Mouse (Mus musculus) megakaryocyte-erythroid progenitor cell, adult 5-6 weeks (primary cell): ENCODE results near the gene Gm10198. TPM values are rescaled to one million over a fixed set of nuclear protein-coding genes. Genes with fewer than 3 reads are reported as not detected.

Source experiments
- ATAC-seq: replicated peaks from 2 replicates; pipeline ENCODE4 v1.8.0; 2016; ENCODE audit warnings: mild to moderate bottlenecking, inconsistent platforms; ENCODE audit not compliant: severe bottlenecking, poor library complexity, low FRiP score, low TSS enrichment
- total RNA-seq, 2 experiments: library from RNA; stranded (forward) in 1 of 2; stranded (reverse) in 1 of 2; fragments of 200-1000, 215-1000 nt in 1 of 2; fragments of >200 nt in 1 of 2; fragmentation: Nextera tagmentation in 1 of 2; gene quantifications; 2 replicates each; pipeline ENCODE4 v1.2.3; 2014 to 2017

Gm10198 gene
- total RNA-seq (2014; fragmentation: Nextera tagmentation) = not detected in 2 replicates
- not detected in 2 replicates for total RNA-seq (2017)

- no peak for ATAC-seq
Measured at GRCm38 (mm10) chr13:111592485-111592884, at the start of gene Gm10198. Gm10198 (plus strand) TSS chr13:111592785.

DNA sequence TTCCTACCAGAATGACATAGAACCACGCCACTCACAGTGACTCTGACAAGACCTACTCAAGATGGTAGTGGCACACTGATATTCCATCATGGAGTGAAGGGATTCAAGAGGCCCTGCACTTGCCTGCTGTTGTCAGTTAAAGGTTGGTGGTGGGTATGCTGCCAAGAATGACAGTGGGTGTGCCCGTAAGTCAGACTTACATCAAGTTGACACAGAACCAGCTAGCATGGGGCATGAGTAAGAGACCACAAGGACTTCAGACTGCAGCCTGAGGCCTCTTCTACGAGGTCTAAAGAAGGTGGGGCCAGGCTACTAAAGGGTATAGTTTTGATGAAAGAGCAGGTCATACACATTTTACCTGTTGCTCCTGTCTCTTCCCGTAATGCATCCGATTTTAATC, 47.3 kb upstream of the Gm10198 start:
- peak; percentile 43 for ATAC-seq

- ATAC-seq = peak; percentile 32
Measured at GRCm38 (mm10) chr13:111552769-111553168, 39.8 kb upstream of the Gm10198 start.

DNA sequence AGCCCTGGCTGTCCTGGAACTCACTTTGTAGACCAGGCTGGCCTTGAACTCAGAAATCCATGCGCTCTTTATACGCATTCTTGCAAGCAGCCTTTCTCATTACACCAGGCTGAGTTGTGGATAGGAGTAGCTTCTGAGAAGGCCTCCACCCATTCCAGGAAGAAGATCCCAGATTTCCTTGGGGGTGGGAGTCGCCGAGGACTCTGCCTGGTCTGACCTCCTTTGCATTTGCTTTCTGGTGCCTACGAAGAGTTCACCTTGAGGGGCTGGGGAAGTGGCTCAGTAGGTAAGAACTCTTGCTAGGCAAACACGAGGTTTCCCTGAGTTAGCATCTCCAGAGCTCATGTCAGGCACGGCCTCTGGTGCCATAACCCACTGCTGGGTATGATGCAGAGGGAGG, 39.4 kb upstream of the Gm10198 start:
- no peak for ATAC-seq

DNA sequence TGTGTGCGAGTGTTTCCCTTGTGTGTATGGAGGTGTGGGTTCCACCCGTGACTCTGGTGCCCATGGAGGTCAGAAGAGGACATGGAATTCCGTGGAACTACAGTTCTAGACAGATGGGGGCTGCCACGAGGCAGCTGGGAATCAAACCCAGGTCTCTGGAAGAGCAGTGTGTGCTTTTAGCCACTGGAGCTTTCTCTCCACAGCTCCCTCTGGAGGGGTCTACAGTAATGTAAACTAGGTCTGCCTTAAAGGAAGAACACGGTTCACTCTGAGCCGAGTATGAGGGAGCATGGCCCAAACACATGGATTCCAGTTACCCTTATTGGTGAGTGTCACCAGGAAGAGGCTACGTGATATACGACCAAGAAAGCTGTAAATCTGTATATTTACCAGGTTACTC, 38.6 kb upstream of the Gm10198 start:
- ATAC-seq = no peak

- ATAC-seq = peak; percentile 56
Measured at GRCm38 (mm10) chr13:111555333-111555732, 37.3 kb upstream of the Gm10198 start.

DNA sequence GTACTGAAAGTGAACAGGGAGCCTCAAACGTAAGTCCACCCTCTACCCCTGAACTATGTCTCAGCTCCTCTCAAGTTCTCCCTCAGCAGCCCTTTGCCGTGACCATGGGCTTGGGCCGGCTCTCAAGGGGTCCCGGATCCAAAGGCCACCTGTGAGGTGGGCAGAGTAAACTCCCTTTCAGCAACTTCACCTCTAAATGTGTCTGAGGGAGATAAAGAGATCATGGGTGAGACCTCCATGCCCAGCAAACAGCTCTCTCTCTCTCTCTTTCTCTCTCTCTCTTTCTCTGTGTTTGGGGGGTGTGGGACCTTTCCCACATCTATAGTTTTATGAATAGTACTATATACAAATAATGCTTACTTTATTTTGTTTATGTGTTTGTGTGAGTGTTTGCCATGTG, 36.2 kb upstream of the Gm10198 start:
- peak; percentile 29 for ATAC-seq

DNA sequence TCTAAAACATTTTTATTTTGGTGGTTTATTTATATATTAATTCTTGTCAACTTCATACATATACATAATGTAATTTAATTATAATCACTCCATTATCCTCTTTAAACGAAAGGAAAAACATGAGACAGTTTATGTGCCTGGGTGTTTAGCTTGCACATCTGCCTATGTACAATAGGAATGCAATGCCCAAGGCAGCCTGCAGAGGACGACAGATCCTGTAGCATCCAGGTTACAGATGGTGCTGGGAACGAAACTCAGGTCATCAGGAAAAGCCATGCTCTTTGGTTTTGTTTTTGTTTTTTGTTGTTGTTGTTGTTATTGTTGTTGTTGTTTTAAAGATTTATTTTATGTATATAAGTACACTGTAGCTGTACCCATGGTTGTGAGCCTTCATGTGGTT, 32.4 kb upstream of the Gm10198 start:
- no peak for ATAC-seq

DNA sequence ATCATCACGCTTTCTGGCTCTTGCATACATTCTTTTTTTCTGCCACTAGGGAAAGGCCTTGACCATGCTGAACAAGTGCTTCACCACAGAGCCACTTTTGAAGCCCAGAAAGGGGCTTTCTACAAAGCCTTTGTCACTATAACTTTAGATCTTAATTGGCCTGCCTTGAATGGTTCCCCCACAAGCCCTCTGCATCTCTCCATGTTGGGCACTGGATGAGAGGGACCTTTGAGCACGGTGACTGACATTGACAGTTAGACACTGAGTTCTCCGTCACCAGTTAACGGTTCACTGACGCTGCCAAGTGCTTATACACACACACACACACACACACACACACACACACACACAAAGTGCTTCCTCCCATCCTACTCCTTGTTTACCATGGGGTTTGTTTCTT, 30.0 kb upstream of the Gm10198 start:
- ATAC-seq = no peak

GRCm38 (mm10) chr13:111574196-111574595, 18.4 kb upstream of the Gm10198 start:
- ATAC-seq = no peak; the same call in 1 of the 2 replicates

- no peak for ATAC-seq
Measured at GRCm38 (mm10) chr13:111577177-111577576, 15.4 kb upstream of the Gm10198 start.

GRCm38 (mm10) chr13:111580054-111580453, 12.5 kb upstream of the Gm10198 start:
- no peak for ATAC-seq

GRCm38 (mm10) chr13:111598111-111598510, 5.5 kb downstream of the Gm10198 start:
- no peak for ATAC-seq

GRCm38 (mm10) chr13:111601383-111601782, 8.8 kb downstream of the Gm10198 start:
- ATAC-seq = 0 out of 2 replicates have a peak, but pooled peaks have one; percentile 13

- ATAC-seq = peak; percentile 96
Measured at GRCm38 (mm10) chr13:111604826-111605225, 12.2 kb downstream of the Gm10198 start.

DNA sequence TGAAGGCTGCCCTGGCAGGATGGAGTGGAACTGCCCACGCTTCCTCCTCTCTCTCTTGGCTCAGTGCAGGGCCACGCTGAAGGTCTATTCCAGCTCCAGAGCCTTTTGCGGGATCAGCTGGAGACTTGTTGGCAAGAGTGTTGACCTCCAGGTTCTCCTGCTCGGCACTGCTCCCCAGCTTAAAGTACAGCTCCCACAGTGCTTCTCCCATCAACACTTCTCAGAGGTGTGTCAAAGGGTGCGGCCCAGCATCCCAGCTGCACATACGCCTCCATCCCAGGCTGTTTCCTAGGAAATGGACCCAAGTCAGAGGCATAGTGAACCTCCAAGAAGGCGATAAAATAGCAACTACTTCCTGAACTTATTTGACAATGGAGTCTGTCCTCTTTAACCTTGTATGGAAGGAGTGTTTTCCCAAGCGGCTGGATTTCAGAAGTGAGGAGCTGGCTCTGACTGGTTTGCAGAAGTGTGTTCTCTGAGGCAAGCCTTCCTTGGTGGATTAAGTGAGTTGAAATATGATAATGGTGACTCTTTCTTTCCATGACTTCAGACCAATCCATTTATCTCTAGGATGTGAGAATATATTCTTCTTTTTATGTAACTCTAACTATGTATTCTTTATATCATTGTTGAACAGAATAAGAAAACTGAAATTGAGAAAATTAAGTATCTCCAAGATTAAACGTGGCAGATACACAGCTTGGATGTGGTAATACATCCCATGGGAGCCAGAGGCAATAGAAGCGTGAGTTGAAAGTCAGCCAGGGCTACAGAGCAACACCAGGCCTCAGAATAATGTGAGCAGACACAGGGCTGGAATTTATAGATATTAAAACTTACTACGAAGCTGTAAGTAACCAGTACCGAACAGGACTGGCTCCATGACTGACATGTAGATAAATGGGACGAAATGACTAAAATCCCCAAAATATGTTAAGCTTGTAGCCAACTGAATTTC, 23.9 kb downstream of the Gm10198 start:
- no peak for ATAC-seq

- ATAC-seq = no peak
Measured at GRCm38 (mm10) chr13:111620433-111620832, 27.8 kb downstream of the Gm10198 start.

GRCm38 (mm10) chr13:111622425-111622824, 29.8 kb downstream of the Gm10198 start:
- no peak for ATAC-seq

GRCm38 (mm10) chr13:111623112-111623511, 30.5 kb downstream of the Gm10198 start:
- ATAC-seq = no peak

DNA sequence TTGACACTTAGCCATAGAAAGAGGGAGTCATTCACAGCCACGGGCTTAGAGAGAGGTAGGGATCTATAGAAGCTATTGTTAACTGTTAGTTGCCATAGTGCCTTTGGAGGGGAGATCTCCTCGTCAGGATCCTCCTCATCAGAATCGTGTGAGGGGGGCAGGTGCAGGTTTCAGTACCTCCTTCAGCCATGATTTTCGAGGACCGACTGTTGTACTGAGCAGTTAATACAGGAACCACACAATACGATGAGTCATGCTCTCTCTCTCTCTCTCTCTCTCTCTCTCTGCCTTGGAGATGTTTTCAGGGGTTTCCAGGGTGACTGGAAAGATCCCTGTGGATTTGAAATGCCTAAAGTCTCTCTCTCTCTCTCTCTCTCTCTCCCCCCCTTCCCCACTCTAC, 31.5 kb downstream of the Gm10198 start:
- no peak for ATAC-seq
